Mouse (Mus musculus): Measurements from ENCODE around the gene Gca. TPM values are rescaled to one million over a fixed set of nuclear protein-coding genes. Genes with fewer than 3 reads are reported as not detected.
"Not testable (repeated sequence)": the region's sequence is repeated elsewhere in the genome, so short reads cannot be mapped to it uniquely, and the experiment has no call there.

Gca gene
- total RNA-seq, 2 experiments from 2014 or later: 9.7 to 11.7 TPM

DNA sequence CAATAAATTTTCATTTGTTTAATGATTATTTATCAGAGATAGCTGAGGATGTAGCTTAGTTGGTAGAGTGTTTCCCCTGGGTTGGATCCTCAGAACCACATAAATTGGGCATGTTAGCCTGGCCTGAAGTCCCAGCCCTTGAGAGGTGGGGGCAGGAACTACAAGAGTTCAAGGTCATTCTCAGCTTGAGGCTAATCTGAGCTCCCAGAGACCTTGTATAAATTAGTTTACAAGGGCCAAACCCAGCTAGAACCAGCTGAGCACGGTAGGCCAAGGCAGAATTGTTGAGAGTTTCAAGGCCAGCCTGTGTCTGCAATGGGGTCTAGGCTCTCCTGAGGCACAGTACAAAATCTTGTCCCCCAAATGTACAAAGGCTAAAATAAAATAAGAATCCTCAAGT, 1.5 kb downstream of the Gca start:
- no peak for DNase-seq (ENCODE audit: low spot score in 2 of 2)

DNA sequence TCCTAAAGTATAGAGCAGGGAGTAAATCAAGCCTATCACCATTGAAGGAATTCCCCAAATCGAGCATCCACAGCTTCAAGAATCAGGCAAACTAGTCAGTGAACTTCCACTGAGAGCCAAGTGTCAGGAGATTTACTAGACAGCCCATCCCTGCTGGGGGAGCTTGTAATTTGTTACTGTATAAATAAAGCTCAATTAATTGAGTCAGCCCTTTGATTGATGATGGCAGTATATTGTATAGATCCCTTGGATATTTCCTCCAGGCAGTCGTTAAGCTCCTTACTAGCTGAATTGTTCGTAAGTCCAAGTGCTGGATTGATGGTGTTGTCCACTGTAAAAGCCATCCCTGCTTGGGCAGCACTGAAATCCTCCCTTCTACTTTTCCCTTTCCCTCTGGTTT, 5.8 kb downstream of the Gca start:
- DNase-seq (ENCODE audit: low spot score in 2 of 2): no peak

DNA sequence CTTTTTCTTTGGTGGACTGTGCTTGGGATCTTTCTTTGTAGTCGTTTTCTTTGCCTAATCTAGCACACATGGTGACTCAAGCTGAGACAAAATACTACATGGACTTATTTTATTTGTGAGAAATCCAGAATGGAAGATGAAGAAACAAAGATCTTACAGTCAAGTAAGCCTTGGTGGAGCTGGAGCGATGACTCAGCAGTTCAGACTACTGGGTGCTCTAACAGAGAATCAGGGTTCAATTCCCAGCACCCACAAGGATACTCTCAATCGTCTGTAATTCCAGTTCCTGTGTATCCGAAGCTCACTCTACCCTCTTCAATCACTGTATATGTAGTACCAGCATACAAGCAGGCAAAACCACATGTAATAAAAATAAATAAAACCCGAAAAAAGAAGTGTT, 6.2 kb downstream of the Gca start:
- no peak for DNase-seq (ENCODE audit: low spot score in 2 of 2)

DNA sequence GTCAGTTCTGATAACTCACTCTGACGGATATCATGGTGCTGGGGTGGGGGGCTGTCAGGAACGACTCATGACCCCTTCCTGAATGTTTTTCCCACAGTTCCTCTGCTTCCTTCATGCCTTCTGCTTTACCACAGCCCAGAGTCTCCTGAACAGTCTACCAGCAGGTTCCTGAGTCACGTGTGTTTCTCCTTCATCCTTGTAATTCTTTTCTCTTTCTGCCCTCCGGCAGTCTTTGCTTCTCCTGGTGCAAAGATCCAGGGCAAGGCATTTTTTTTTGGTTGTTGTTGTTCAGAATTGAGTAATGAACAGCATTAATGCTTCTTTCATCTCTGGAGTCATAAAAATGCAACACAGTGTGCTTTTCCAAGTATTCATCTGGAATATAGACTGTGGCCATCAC, 6.7 kb downstream of the Gca start:
- no peak for DNase-seq (ENCODE audit: low spot score in 2 of 2)

DNA sequence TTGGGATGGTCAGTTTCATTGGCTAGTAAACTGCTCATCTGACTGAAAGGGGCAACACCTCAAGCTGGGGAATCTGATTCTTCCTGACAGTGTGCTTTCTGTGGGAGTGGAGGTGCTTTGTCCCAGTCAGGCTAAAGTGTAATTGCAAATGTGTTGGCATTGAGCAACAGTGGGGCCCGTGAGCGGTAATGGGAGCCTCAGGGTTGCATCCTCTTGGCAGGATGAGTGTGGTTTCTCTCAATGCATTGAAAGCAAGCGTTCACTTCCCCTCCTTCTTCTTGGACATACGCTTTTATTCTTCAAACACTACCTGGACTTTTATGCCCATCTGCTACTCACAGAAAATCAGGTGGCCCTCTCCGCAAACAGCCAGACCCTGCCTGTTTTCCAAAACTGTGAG, 8.7 kb downstream of the Gca start:
- no peak for DNase-seq (ENCODE audit: low spot score in 2 of 2)

DNA sequence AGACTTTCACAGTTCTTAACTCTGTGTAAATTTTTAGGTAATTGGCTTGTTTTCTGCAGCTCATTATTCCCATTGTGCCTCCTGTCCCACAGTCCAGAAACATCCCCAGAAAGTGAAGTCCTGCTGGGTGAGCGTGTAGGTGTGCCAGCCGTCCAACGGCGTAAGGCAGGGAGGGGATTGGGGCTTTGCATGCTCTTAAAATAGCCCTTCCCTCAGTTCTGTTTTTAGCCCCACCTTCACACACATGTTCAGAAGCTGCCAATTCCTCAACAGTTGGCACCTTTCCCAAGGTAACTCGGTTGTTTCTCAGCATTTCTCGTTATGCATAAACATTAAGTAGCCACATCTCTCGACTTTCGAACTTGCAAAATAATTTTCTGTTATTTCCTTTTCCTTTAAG, 17.6 kb downstream of the Gca start:
- no peak for DNase-seq (ENCODE audit: low spot score in 2 of 2)

DNA sequence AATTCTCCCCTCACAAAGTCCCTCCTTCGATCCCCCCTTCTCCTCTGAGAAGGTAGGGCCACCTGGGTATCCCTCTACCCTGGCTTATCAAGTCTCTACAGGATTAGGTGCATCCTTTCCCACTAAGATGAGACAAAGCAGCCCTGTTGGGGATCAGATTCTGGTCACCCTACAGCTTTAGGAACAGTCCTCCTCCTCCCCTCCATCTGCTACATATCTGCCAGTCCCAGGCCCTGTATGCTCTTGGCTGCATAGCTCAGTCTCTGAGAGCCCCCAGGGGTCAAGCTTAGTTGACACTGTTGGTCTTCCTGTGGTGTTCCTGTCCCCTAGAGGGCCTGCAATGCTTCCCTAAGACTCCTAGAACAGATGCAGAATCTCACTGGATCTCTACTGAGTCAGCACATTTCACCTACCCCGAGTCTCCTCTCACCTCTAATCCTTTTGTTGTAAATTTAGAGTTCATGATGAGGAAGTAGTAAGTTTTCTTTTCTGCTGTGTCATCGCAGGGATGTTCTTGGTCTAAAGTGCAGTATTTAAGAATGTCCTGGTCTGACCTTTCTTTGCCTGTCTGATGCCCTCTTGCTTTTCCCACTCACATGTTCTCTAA, 21.0 kb downstream of the Gca start:
- DNase-seq (ENCODE audit: low spot score in 2 of 2): no peak

DNA sequence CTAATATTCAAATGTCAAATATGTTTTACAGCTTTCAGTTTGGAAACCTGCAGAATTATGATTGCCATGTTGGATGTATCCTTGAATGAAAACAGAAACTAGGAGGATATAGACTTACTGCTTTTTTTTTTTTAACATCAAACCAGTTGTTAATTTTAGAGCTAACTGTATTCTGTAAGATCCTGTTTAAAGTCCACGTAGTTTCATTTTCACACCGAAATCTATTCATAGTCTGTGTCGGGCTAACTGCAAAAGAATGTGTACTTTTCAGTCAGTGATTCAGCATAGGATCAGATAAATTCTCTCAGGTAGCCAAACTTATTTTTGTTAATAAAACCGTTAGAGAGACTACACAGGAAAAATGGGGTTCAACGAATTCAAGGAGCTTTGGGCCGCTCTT, 21.8 kb downstream of the Gca start:
- no peak for DNase-seq (ENCODE audit: low spot score in 2 of 2)

DNA sequence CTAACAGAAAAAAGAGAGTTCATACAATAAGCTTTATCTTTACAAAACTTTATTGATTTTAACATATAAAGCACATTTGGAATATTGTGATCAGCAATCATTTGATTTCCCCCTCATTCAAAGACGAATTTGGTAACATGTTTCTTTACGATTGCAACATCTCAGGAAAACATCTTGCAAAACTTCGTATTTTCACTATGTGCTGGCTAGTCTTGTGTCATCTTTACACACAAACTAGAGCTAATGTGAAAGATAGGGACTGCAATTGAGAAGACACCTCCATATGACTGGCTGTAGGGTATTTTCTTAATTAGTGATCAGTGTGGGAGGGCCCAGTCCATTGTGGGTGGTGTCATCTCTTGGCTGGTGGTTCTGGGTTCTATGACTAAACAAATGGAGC, 42.2 kb downstream of the Gca start:
- no peak for DNase-seq (ENCODE audit: low spot score in 2 of 2)

DNA sequence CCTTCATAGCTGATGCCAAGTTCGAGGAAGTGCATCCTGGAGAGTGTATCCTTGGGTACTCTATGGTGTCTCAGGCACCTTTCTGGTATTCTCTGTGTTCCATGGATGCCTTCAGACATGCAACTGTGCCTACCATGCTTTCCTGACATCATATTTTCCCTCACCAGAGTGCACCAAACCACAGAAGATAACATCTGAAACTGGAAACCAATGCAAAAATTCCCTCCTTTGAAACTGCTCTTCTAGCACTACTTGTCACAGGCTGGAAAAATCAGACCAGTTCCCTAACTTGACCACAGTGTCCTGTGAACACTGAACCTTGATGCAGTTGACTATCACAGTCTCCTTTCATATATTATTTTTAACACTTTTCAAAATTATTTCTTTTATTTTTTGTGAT, 45.5 kb downstream of the Gca start:
- DNase-seq (ENCODE audit: low spot score in 2 of 2): no peak

DNA sequence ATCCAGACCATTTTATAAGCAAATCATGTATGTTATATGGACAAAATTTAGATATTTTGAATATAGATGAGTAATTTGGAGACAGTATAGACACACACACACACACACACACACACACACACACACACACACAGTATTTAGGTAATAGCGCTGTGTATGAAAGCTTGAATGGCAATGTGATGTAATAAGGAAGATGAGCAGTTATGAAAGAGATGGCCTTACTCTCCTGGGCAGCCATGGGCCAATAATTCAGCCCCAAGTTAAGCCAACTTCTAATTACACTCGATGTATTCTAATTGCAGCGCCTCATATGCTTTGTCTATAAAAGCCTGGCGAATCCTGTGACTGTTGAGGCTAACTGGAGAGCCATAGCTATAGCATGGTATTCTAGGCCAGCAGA, 50.3 kb downstream of the Gca start:
- DNase-seq (ENCODE audit: low spot score in 2 of 2): not testable (repeated sequence)

DNA sequence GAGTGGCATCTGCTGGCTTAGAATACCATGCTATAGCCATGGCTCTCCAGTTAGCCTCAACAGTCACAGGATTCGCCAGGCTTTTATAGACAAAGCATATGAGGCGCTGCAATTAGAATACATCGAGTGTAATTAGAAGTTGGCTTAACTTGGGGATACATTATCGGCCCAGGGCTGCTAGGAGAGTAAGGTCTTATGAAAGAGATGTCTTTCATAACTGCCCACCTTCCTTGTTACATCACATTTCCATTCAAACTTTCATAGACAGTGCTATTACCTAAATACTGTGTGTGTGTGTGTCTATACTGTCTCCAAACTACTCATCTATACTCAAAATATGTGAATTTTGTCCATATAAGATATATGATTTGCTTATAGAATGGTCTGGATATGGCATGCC, 51.2 kb downstream of the Gca start:
- DNase-seq (ENCODE audit: low spot score in 2 of 2): no peak

DNA sequence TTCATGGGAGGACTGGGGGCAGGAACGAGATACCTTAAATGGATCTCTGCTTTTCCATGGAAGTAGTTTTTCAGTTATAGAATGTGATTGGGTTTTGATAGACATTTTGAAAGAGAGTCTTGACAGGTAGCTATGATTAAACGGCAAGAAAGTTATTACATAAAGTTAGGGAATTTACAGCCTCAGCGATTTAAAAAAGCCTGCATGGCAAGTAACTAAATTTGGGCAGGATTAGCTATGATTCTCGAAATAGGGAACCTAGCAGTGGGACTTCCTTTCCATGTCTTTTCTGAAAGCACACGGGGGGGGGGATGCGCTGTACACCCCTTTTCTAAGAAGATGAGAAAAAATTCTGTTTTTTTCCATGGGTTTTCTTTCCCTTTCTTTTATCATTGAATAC, 53.2 kb downstream of the Gca start:
- no peak for DNase-seq (ENCODE audit: low spot score in 2 of 2)

DNA sequence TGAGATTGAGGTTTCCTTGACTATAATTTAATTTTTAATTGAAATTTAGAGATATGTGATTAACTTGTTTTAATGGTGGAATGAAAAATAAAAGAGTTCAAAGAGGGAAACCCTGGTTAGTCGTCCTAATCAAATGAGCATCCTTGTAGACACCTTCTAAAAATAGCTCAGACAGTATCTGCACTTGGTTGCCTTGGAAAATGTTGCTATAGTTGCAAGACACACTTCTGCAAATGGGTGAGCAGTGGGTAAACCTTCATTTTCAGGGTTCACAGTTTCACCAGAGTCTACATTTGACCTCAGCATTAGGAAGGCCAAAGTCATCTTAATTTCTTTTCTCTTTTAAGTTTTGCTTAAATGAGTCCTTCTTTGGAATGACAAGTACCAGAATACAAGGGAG, 54.3 kb downstream of the Gca start:
- no peak for DNase-seq (ENCODE audit: low spot score in 2 of 2)

DNA sequence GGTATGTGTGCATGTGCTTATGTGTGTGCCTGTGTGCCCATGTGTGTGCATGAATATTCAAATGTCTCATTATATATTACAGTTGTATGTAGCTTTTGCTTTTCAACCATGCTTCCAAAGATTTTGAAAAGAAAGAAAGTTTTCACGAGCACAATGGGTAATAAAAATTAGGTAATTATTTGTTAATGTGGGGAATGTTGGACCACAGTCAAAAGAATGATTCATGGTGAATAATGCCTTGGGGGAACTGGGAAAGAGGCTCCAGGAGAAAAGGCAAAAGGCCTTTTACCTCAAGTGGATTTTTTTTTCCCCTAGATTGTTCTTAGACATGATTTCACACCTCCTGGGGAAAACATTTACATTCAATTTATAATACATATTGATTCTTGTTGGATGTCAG, 61.9 kb downstream of the Gca start:
- DNase-seq (ENCODE audit: low spot score in 2 of 2): no peak

DNA sequence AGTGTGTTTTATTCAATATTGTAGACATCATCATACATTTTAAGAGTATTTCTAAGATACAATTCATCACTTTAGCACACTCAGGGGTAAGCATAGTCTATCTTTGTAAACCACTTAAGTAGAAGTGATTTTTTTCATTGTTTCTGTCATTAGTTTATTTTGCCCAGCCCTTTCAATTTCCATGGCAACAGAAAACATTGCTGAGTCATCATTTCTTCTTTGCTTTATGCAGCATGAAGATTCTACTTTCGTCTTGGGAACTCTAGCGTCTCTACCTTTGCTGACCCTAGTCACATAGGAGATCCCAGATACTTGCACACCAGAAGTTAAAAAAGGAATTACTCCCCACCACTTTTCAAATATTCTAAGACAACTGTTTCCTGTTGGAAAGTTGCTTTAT, 63.6 kb downstream of the Gca start:
- DNase-seq (ENCODE audit: low spot score in 2 of 2): no peak

DNA sequence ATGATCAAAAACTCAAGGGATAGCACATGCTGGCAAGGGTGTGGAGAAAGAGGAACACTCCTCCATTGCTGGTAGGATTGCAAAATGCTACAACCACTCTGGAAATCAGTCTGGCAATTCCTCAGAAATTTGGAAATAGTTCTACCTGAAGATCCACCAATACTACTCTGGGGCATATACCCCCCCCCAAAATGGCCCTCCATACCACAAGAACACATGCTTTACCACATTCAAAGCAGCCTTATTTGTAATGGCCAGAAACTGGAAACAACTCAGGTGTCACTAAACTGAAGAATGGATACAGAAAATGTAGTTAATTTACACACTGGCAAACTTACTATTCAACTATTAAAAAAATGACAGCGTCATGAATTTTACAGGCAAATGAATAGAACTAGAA, 66.6 kb downstream of the Gca start:
- no peak for DNase-seq (ENCODE audit: low spot score in 2 of 2)

DNA sequence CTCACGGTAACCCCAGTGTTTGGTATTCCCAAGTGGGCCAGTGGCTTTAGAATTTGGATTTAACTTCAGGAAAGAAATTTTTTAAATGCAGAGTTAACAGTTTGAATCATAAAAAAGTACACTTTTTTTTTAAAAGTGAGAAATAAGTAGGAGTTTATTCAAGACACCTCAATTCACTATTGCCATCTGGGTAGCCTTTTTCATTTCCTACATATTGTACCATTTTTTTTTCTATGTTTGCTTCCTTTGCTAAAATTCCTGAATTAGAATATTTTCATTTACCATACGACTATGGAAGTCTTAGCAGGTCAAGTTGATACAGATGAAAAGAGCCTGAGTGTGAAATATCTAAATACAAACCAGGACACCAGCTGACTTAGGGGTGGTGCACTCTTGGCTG, 79.0 kb downstream of the Gca start:
- DNase-seq (ENCODE audit: low spot score in 2 of 2): no peak

Other genes starting within 250 kb of the Gca start
- under 1 TPM in 1 of 2 experiments, not detected in 1; 0.64 TPM for gene Gcg, start 180.6 kb upstream of the Gca start, total RNA-seq (2021)
- gene Fap, start 90.2 kb upstream of the Gca start, total RNA-seq (2021): 1 to 10 TPM in 1 of 2 experiments, under 1 TPM in 1; 0.62 to 1.8 TPM
- gene Ifih1, start 18.0 kb upstream of the Gca start, total RNA-seq (2021): 1 to 10 TPM; 1.2 TPM